Mouse (Mus musculus) forebrain, embryonic 10.5 days (tissue): Measurements from ENCODE around the gene Ndufa6. TPM values are rescaled to one million over a fixed set of nuclear protein-coding genes. Genes with fewer than 3 reads are reported as not detected.

Experiments
- DNase-seq: peaks from one replicate; pipeline ENCODE4 v3.0.0-alpha.2; 2017; ENCODE audit warnings: low spot score; ENCODE audit errors: extremely low spot score
- H3K27ac ChIP-seq: fragments of 300-500 bp; sonication (generic); 2 replicates; pipeline ENCODE4 v1.5.1; 2016; ENCODE audit warnings: mild to moderate bottlenecking
- H3K27me3 ChIP-seq: fragments of 300-500 bp; sonication (generic); 2 replicates; pipeline ENCODE4 v1.6.1; 2016; ENCODE audit warnings: mild to moderate bottlenecking; ENCODE audit not compliant: poor library complexity, severe bottlenecking
- H3K36me3 ChIP-seq: fragments of 300-500 bp; sonication (generic); replicated peaks from 2 replicates; pipeline ENCODE4 v1.6.1; 2016; ENCODE audit warnings: mild to moderate bottlenecking, moderate library complexity
- H3K4me1 ChIP-seq: fragments of 300-500 bp; sonication (generic); 2 replicates; pipeline ENCODE4 v1.6.1; 2016
- H3K4me3 ChIP-seq: fragments of 300-500 bp; sonication (generic); 2 replicates; pipeline ENCODE4 v1.5.1; 2016; ENCODE audit warnings: mild to moderate bottlenecking, moderate library complexity
- H3K9me3 ChIP-seq: fragments of 300-500 bp; sonication (generic); 2 replicates; pipeline ENCODE4 v1.6.1; 2016; ENCODE audit warnings: mild to moderate bottlenecking, moderate library complexity
- WGBS: fragments of 180-500 bp; shearing (Covaris S2); methylation state at CpG from one replicate; pipeline ENCODE4 v1.1.7; 2016; 5-methylcytosine and 5-hydroxymethylcytosine counted together
- polyA plus RNA-seq: library from polyadenylated mRNA; unstranded; fragments of >200 nt; fragmentation: Nextera tagmentation; extraction: Ambion mirVana; gene quantifications from 2 replicates; pipeline ENCODE4 v1.2.1, GENCODE M21; 2016

Gene Ndufa6
- polyA plus RNA-seq, 1 experiment from 2014 or later = 228 TPM

- Histone ChIP-seq H3K27ac (peak overlapping the region; percentile 40; the same call in 1 of the 2 replicates), H3K4me1 (peaks cover 17% of the 10 kb centered on the region), H3K36me3 (no peaks in the 10 kb centered on the region), H3K4me3 (no peak overlapping the region), H3K9me3 (no peaks in the 10 kb centered on the region), H3K27me3 (no peaks in the 10 kb centered on the region)
- 74% methylated on average over 22 of the region's 22 CpGs for WGBS
- DNase-seq = no peak
Measured at GRCm38 (mm10) chr15:82358431-82359260, 4.5 kb upstream of the Ndufa6 start.

DNA sequence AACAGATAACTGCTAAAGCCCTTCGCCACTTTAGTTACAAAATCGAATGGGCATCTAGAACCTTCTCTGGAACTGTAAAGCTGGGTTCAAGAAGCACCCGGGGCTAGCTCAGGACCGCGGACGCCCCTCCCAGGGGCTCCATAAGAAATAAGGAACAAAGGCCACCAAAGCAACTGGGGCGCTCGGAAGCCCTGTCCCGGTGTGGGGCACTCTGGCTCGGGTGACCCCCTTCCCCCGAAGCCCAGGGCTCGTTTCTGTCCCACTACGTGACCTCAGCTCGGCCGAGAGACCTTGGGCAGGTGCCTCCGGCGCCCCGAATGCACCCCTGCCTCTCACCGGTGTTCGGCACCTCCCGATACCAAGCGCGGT, 393 bp downstream of the Ndufa6 start:
- Histone ChIP-seq H3K4me1 (peaks cover 33% of the 10 kb centered on the region), H3K27me3 (no peaks in the 10 kb centered on the region), H3K36me3 (peaks cover 33% of the 10 kb centered on the region), H3K9me3 (no peaks in the 10 kb centered on the region), H3K27ac (peak overlapping the region; percentile 96), H3K4me3 (peak overlapping the region; percentile 98)
- WGBS = under 1% methylated on average over 23 of the region's 23 CpGs
- DNase-seq = no peak

GRCm38 (mm10) chr15:82353078-82353744, 911 bp downstream of the Ndufa6 start:
- WGBS = 38% methylated on average over 14 of the region's 14 CpGs
- Histone ChIP-seq H3K27ac (peak overlapping the region; percentile 96), H3K9me3 (no peaks in the 10 kb centered on the region), H3K36me3 (peaks cover 38% of the 10 kb centered on the region), H3K4me1 (peaks cover 30% of the 10 kb centered on the region), H3K4me3 (peak overlapping the region; percentile 98), H3K27me3 (no peaks in the 10 kb centered on the region)
- DNase-seq = no peak

DNA sequence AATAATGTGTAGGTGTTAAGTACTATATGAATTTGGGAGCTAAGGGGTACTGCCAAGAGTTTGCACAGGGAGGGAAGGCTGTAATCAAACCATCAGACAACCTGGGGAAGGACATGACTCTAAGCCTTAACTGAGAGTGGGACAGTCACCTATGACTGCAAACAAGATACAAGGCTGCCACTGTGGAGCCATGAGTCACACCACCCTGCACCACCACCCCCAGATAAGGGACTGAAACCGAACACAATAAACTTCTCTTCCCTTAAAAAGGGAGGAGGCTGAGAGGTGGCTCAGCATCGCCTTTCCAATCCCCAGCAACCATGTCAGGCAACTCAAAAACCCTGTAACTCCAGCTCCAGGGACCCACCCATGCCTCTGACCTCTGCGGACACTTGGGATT, 2.6 kb downstream of the Ndufa6 start:
- H3K4me3 ChIP-seq = peak overlapping the region; percentile 14; the same call in 1 of the 2 replicates
- no peak overlapping the region for H3K27ac ChIP-seq
- peaks cover 42% of the 10 kb centered on the region for H3K4me1 ChIP-seq
- peaks cover 50% of the 10 kb centered on the region for H3K36me3 ChIP-seq
- no peaks in the 10 kb centered on the region for H3K27me3 ChIP-seq
- H3K9me3 ChIP-seq = no peaks in the 10 kb centered on the region
- DNase-seq = no peak
- WGBS = 88% methylated on average over 3 of the region's 3 CpGs

DNA sequence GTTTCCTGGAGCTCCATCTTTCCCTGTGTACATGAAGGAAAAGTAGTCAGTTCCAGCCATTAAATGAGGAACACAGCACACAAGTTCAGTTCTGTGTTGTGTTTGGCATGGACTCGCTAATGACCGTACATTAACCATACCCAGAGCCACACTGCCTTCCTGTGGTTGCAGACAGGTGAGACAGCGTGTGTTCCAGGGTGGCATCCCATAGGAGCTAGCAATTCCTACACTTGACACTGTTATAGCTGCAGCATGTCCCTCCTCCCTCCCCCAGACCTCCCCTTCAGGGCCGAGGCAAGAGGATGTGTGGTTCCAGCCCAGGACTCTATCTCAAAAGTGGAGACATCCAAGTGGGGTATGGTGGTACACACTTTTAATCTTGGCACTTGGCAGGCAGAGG, 3.8 kb downstream of the Ndufa6 start:
- Histone ChIP-seq H3K4me1 (peaks cover 43% of the 10 kb centered on the region), H3K27ac (no peak overlapping the region), H3K36me3 (peaks cover 50% of the 10 kb centered on the region), H3K9me3 (no peaks in the 10 kb centered on the region), H3K27me3 (no peaks in the 10 kb centered on the region), H3K4me3 (no peak overlapping the region)
- DNase-seq = no peak
- WGBS = 94% methylated on average over 4 of the region's 4 CpGs

DNA sequence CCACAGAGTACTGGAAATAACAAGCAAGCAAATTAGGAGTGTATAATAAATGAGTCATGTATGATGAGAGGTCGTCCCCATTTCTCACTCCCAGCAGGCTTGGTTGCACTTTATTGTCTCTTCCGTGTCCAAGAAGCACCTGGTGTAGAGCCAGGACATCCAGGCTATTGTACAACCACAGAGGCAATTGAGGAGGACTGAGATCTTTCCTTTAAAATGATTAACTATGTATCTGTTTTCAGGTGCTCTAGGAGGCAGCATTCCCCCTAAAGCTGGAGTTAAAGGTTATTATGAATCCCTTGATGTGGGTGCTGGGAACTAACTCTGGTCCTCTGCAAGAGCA, 5.2 kb downstream of the Ndufa6 start:
- Histone ChIP-seq H3K27me3 (no peaks in the 10 kb centered on the region), H3K4me1 (peaks cover 42% of the 10 kb centered on the region), H3K27ac (no peak overlapping the region), H3K9me3 (no peaks in the 10 kb centered on the region), H3K36me3 (peaks cover 50% of the 10 kb centered on the region), H3K4me3 (no peak overlapping the region)
- 86% methylated on average over 2 of the region's 2 CpGs for WGBS
- DNase-seq = no peak

- H3K4me1 ChIP-seq = peaks cover 47% of the 10 kb centered on the region
- H3K27ac ChIP-seq = no peak overlapping the region
- no peak for DNase-seq
- no peaks in the 10 kb centered on the region for H3K9me3 ChIP-seq
- no peaks in the 10 kb centered on the region for H3K27me3 ChIP-seq
- no peak overlapping the region for H3K4me3 ChIP-seq
- peaks cover 50% of the 10 kb centered on the region for H3K36me3 ChIP-seq
- 92% methylated on average over 8 of the region's 8 CpGs for WGBS
Measured at GRCm38 (mm10) chr15:82348258-82348998, 5.7 kb downstream of the Ndufa6 start.

DNA sequence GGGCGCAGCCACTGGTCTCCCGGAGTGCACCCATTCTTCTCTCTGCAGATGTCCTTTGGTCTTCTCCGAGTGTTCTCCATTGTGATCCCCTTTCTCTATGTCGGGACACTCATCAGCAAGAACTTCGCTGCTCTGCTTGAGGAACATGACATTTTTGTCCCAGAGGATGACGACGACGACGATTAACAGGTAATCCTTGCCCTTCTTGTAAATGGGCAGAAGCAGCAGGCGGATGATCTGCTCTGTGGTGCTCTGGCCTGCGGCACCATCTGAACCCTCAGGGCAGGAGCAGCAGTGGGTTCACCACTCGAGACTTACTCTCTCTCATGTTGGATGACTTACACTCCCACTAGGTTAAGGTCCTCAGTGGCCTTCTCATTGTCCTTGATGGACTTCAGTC, 6.3 kb downstream of the Ndufa6 start:
- Histone ChIP-seq H3K36me3 (peaks cover 50% of the 10 kb centered on the region), H3K4me3 (no peak overlapping the region; the same call in 1 of the 2 replicates), H3K9me3 (no peaks in the 10 kb centered on the region), H3K27ac (no peak overlapping the region), H3K4me1 (peaks cover 42% of the 10 kb centered on the region), H3K27me3 (no peaks in the 10 kb centered on the region)
- DNase-seq = no peak
- 93% methylated on average over 12 of the region's 12 CpGs for WGBS

DNA sequence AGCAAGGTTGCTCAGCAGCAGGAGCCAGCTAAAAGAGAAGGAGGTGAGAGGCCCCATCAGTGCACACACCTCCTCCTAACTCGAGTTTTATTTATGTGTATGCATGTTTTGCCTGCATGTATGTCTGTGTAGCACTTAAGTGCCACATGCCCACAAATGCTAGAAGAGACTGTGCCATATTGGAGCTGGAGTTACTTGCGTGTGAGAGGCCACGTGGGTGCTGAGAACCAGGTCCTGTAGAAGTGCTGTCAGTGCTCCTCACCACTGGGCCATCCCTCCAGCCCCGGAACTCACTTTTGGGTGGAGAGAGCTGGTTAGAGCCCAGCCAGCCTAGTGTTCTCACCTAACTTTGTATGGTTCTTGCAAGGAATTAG, 6.8 kb downstream of the Ndufa6 start:
- no peak for DNase-seq
- 0 out of 2 replicates have a peak, but pooled peaks cover under 1% of the 10 kb centered on the region for H3K27me3 ChIP-seq
- H3K27ac ChIP-seq = 0 out of 2 replicates have a peak overlapping the region, but pooled peaks have one; percentile 97
- no peaks in the 10 kb centered on the region for H3K9me3 ChIP-seq
- 84% methylated on average over 4 of the region's 4 CpGs for WGBS
- peaks cover 37% of the 10 kb centered on the region for H3K4me1 ChIP-seq
- H3K36me3 ChIP-seq = peaks cover 50% of the 10 kb centered on the region
- H3K4me3 ChIP-seq = peak overlapping the region; percentile 83

- Histone ChIP-seq H3K27me3 (peaks cover 6% of the 10 kb centered on the region), H3K27ac (peak overlapping the region; percentile 97), H3K4me1 (peaks cover 37% of the 10 kb centered on the region), H3K4me3 (peak overlapping the region; percentile 83), H3K36me3 (peaks cover 46% of the 10 kb centered on the region), H3K9me3 (no peaks in the 10 kb centered on the region)
- no peak for DNase-seq
- WGBS = 70% methylated on average over 14 of the region's 14 CpGs
Measured at GRCm38 (mm10) chr15:82346580-82347302, 7.4 kb downstream of the Ndufa6 start.

DNA sequence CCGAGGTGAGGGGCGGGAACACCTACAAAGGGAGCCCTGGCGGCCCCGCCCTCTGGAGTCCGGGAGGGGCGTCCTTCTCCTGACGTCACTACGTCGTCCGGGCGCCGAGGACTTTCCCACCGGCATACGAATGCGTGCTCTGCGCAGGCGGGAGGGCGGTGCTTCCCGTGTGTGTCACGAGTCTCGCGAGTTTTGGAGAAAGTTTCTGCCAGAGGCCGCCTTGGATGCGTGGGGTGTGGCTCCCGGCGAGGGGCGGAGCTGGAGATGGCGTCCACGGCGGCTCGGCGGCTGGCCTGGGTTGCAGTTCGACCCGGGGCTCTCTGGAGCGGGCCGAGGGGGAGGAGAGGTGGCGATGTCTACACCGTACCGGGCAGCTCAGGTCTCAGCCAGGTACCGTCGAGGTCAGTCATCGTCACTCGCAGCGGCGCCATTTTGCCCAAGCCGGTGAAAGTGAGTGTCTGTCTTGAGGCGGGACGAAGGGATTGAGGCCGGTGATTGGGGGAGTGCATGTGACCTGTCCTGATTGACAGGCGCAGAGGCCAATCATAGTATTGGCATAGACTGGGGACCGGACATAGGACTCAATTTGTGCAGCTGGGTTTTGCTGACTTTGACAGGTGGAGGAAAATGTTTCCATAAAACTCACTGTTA, 8.2 kb downstream of the Ndufa6 start:
- peak; percentile 99 for DNase-seq
- Histone ChIP-seq H3K27ac (peak overlapping the region; percentile 97), H3K27me3 (peaks cover 14% of the 10 kb centered on the region), H3K36me3 (peaks cover 39% of the 10 kb centered on the region), H3K4me1 (peaks cover 40% of the 10 kb centered on the region), H3K4me3 (peak overlapping the region; percentile 83), H3K9me3 (no peaks in the 10 kb centered on the region)
- under 1% methylated on average over 51 of the region's 51 CpGs for WGBS

GRCm38 (mm10) chr15:82344971-82345370, 9.2 kb downstream of the Ndufa6 start:
- H3K9me3 ChIP-seq = no peaks in the 10 kb centered on the region
- 90% methylated on average over 6 of the region's 6 CpGs for WGBS
- H3K4me3 ChIP-seq = no peak overlapping the region
- peaks cover 48% of the 10 kb centered on the region for H3K4me1 ChIP-seq
- DNase-seq = peak; percentile 13
- H3K27ac ChIP-seq = 0 out of 2 replicates have a peak overlapping the region, but pooled peaks have one; percentile 48
- H3K36me3 ChIP-seq = peaks cover 29% of the 10 kb centered on the region
- peaks cover 23% of the 10 kb centered on the region for H3K27me3 ChIP-seq
